Mouse (Mus musculus) cerebellum, postnatal 4 days (tissue): Measurements from ENCODE around the gene Vat1l.

Source experiments
- DNase-seq, 2 experiments: peaks; one replicate each; pipeline ENCODE4 v3.0.0; 2022; ENCODE audit warnings: low spot score in 2 of 2, mixed read lengths in 1 of 2

Gene Vat1l

DNA sequence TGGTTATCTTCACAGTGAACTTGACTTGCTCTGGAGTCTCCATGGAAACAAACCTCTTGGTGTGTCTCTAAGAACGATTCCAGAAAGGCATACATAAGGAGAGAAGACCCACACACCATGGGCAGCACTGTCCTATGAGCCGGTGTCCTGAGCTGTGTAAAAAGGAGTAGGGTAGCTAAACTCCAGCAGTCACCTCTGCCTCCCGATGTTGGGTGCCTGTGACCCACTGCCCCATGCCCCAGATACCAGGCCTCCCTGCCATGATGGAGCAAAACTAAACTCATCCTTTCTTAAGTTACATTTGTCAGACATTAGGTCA is 90.3 kb downstream of the Vat1l start:
- DNase-seq = no peak

DNA sequence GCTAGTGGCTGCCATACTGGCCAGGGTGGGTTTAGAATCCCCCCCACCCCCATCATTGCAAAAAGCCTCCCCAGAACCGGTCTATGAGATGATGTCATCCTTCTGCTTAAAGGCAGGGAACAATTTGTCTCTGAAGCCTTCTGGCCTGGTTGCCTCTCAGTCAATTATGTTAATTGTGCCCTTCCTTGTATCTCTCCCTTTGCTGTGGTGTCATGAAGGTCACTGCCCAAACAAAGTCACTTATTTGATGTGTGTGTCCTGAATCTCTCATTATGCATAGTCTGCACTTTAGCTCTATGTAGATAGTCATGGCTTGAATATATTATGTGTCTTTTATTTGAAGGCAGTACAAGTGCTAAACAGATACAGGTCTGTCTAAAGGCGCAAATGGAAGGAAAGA is 92.8 kb downstream of the Vat1l start:
- DNase-seq = no peak

DNA sequence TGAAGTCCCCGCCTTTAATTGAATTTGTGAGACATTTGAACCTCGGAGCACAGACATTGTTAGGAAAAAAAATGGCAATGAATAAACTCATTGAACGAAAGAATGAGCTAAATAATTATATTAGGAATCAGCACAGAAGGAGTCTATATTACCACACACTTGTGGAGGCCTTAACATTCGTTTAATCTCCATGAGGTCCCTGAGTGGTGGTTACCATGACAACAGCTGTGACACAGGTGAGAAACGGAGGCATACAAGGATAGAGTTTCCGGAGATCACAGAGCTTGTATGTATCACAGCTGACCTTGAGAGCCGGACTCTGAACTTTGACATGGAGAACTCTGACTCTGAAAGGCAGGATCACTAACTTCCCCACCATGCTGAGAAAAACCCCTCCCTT is 94.7 kb downstream of the Vat1l start:
- DNase-seq = no peak

DNA sequence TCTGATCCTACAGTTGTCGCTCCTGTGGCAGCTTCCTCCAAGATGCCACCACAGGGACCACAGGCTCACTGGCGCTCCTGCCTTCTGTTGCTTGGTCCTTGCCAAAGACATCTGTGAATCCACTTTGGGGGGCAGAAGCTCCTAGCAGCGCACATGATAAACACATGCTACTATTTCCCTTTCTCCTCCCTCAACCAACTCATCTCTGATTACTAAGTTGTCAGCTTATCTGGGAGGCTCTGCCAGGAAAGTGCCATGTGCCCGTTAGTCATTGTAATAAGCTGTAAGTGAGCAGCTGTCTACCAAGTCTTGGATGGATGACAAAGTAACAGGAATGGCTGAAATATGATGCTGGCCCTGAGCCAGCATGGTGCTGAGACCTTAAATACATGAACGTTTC is 100.9 kb downstream of the Vat1l start:
- DNase-seq = peak in 1 of 2 experiments; percentile 62

DNA sequence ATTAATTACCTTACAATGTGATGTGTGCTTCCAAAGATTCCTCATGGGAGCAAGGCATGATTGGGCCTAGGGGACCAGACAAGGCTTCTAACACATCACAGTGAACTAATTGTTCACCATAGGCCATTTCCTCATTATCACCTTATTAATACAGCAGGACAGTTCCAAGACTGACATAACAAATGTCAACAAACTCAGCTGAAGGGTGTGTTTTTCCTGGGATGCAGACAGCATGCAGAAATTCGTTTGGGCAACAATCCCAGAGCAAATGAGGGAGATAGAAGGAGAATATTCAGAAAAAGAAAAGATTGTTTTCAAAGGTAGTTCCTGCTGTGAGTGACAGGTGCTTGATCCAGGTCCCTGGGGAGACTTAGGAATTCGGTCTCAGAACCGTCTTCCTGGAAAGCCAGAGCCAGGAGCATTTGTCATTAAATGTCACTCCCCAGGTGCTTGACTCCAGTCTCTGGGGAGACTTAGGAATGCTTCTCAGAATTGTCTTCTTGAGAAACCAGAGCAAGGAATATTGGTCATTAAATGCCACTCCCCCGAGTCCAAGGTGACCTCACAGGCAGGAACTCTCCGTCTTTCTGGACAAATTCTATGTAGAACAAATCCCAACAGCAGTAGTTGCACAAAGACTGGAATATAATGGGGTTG is 109.4 kb downstream of the Vat1l start:
- DNase-seq = no peak

DNA sequence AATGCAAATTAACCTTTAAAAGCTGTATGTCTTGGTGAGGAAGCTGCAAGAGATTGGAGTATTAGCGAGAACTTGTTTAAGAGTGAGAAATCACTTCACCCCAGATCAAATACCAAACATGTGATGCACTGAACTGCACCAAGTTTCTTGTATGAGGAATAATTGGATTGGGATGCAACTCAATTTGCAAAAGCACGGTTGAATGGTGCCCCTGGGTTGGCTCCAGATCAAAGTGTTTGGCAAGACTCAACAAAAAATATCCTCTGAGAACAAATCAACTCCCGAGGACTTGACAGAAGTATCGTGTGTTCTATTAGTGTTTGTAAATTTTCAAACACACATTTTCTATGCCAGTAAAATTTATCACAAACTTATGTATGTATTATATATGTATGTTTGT is 112.7 kb downstream of the Vat1l start:
- peak in 1 of 2 experiments; percentile 33 for DNase-seq

DNA sequence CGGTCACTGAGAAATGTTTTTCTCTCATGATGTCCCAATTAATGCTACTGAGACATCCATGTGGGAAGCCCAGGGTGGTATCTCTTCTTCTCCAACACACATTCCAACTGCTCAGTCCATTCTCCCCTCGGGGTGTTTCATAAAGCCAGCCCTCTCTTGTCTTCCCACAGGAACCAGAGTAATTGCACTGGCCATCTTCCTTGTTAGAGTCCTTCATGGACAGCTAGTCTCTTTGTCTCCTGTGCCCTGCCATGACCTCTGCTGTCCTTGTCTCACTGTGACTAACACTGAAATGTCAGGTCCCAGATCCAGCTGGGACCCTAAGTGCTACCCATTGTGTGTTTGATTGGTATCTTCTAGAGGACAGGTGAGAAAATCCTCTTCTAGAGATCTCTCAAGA is 116.7 kb downstream of the Vat1l start:
- DNase-seq = no peak

DNA sequence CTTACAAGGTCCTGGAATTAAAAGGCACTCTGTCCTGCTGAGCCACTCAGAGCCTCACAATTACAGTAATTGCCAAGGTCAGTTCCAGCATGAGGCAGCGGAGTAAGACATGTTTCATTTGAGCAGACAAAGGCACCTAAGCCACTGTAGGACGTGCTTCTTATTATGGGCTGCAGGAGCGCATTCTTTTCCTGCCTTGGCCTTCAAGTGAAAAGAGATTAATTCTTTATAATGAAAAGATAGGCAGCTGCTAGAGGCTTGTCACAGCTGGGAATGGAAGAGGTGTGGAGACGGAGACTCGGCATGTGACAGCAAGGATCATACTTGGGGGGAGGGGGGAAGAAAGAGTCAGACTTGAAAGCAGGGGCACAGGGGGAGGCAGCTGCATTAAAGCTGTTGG is 126.5 kb downstream of the Vat1l start:
- no peak for DNase-seq

DNA sequence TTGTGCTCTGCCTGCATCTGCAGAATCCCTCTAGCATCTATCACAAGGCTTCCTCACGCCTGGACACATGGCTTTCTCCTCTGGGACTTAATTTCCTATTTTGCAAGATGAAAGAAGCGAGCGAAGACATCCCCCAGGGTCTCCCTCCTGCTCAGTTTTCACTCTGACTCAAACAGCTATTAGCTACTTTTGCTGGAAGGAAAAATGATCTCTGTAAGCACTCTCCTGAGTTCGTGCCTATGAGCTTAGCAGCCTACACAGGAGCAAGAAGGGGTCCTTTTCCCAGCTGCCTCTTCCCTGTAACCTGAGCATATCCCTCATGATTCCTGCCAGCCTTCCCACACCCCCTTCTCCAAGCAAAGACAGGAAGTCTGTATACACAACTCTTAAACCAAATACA is 127.5 kb downstream of the Vat1l start:
- no peak for DNase-seq

DNA sequence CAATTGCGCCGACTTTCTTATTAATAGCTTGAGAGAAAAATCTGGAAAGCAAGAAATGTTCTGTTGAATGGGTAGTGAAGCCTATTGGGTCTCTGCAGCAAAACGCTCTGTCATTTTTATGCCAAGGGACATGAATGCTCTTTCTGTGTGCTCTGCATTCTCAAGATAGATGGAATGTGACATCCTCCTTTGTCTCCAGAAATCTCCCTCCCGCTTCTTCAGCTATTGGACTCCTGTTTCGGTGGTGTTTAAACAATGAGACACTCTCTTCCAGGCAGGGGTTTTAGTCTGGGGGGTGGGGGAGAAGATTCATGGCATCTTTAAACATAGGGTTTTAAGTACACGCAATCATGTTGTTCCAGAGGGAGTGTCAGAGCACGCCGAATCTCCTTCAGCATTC is 130.3 kb downstream of the Vat1l start:
- no peak for DNase-seq

DNA sequence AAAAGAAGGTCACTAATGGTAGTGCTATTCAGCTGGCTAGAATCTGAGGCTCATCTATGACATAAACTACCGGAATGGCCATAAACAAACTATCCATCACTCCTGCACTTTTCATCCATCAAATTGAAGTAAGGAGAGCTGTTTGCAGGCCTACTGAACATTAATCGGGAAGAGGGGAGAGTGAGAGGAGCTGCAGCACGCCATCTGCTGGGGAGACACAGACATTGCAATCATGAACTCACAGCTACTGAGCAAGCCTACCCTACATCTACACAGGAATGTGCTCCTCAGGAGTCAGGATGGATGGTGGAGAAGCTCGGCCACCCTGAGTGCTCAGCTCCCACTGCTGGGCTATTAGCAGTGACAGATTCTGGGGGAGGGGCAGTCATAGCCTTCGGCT is 136.9 kb downstream of the Vat1l start:
- DNase-seq = no peak

DNA sequence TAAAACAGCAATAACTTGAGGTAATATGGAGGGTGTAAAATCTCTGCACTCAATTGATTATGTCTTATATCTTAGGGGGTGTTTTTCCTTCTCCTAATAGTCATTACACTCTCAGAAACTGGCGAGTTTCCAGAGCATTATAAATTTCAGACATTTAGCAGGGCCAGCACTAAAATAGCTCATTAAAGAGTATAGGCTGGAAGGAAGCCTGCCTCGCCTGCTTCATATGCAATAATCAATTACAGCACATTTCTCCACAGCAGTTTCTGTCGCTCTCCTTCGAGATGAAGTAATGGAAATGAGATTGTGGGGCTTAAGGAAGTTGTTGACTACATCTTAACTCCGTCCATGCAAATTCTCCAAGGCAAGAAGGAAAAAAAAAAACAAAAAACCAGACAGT is 139.4 kb downstream of the Vat1l start:
- no peak for DNase-seq

DNA sequence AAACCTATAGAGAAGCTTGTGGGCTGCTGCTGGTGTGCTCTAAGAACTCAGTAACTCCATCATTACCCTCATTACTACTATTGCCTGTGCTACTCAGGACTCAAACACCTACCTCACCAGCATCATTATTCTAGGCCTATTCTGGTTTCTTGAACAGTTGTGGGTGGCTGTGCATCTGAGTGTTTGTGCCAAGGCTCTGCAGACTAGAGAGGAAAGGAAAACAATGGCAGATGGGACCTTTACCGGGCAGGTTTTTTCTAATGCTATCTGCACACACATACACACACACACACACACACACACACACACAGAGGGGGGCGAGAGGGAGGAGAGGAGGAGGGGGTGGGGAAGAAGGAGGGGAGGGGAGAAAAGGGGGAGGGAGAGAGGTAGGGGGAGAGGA is 140.6 kb downstream of the Vat1l start:
- DNase-seq = no peak

DNA sequence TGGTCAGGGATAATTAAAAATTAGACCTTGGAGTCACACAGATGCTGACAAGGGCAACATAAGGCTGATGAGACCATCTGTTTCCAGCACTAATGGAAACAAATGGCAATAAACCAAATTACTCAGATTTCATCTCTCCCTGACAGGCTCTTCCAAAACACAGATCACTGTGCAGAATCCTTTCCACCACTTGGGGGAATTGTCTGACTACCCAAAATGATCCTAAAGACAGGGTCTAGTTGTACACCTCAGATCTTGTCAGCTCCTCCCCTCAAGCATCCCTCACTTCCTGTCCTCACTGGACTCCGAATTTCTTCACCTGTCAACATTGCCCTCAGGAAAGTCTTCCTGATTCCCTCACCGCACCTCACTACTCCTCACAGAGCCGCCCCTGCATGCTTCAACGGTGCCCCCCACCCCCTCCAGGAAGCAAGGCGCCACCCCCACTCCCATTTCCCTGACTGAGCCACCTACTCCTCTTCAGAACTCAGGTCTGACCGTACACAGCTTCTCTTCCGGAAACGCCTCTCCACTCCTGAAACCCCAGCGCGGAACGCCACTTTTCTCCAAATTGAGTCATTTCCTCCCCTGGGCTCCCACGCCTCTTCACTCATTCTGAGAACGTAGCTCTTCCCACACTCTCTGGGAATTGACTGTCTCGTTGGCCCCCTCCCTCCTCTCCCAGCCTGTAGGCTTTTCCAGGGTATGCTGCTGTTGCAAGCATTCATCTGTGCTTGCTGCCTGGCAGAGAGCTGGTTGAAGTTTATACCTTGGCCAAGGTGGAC is 146.4 kb downstream of the Vat1l start:
- no peak for DNase-seq

DNA sequence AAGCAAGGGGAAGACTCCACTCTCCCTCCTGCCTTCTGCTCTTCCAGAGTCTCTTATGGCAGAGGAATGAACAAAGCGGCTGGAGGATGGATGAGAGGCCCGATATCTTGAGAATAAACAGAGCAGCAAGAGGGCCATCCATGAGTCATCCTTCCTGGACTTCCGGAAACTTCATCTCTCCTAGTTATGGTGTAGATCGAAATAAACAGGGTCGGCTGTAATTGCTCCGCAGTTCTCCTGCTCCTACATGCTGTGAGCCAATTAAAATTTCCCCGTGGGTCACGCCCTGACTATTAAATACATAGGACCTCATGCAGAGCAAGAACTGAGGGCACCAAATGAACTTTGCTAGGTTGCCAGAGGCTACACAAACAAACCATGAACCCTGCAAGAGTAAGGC is 155.1 kb downstream of the Vat1l start:
- DNase-seq = no peak

DNA sequence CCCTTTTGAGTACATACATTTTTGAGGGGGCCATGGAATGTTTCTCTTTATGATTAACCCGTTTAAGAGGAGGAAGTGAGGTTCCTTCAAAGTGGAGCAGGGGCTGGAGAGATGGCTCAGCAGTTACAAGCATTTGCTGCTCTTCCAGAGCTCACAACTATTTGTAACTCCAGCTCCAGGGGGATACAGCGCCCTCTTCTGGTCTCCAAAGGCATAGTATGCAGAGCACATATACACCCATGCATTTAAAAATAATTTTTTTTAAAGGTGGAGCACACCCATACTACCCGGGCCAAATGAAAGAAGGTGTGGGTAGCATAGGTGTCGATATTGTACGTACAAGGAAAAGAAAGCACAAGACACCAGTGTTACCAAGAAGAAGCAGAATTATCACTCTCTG is 157.8 kb downstream of the Vat1l start:
- DNase-seq = no peak

DNA sequence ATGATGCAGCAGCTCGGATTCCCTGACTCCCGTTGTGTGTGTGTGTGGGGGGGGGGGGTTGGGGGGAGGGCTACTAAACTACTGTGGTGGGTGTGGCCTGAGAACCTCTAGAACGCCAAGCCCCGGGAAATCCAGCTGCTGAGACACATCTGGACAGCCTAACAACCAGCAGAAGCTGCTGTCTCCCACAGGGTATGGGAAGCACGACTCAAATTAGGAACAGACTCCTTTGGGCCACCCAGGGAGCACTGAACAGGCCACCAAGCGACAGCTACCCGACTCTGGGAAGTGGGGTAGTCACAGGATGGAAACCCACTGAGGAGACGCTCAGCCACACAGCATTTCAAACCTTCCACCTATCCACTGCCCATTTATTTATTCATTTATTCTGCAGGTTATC is 158.2 kb downstream of the Vat1l start:
- no peak for DNase-seq

DNA sequence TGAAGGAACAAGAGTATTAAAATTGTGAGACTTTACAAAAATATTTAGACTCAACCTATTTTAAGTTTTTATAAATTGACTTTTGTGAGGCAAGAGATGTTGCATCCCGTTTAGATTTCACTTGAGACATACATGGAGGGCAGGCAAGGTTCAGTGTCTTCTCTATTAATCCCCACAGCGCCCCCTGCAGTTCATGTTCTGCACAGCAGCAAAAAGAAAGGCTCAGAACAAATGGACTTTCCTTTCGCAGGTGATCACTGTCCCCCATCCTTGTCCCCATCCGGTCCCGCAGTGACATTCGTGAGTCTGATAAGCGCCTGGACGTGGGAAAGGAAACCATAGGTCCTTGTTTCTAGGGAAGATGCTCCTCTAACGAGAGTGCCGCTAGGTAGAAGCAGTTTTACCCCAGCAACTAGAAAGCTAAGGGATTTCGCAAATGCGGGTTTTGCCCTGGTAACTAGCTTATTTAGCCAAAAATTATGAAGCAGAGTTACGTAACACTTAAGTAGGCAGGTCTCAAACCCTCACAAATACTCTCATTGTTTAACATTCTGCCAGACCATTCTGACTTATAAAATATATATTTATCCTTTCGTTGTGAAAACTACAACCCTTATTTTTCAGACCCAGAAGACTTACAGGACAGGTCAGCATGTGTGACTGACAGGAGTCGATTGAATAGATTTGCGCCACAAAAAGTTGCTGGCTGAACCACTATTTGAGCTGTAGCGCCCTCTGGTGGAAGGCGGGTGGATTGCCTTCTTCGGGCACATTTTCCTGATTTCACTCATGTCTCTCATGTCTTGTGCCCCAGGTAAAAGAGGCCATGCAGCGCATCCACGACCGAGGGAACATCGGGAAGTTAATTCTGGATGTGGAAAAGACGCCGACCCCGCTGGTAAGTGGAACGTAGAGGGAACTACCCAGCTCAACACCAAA is 163.9 kb downstream of the Vat1l start:
- DNase-seq = peak; percentile 77 to 86

DNA sequence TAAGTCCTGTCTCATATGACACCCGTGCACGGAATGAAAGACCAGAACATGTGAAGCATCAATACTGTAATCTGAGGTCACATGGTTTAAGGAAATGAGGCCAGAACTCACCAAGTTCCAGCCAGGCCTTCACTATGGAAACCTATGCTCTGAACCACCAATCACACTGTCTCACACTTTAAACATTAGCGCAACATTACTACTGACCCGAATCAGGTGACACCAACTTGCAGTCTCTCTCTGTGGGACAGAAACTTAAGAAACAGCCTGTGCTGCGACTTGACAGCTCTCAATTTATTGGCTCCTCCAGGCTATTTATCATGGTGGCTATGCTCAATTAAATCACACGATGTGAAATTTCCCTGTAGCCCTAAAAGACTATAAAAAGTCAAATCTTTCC is 169.0 kb downstream of the Vat1l start:
- DNase-seq = no peak

DNA sequence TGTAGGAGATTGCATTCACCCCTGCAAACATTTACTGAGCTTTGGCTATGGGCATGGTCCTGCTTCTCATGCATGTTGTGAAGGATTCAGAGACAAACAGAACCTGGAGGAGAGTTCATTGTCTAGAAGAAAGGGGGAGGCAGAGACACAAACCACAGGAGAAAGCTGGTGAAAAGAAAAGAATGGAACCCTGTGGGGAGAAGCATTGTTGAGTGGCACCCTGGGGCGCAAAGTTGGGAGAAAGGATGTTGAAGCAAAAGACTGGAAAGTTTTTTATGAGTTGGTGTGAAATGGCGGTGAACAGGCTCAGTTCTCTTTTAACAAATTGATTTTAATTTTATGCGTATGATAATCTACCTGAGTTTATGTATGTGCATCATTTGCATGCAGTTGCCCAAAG is 178.8 kb downstream of the Vat1l start:
- DNase-seq = no peak

DNA sequence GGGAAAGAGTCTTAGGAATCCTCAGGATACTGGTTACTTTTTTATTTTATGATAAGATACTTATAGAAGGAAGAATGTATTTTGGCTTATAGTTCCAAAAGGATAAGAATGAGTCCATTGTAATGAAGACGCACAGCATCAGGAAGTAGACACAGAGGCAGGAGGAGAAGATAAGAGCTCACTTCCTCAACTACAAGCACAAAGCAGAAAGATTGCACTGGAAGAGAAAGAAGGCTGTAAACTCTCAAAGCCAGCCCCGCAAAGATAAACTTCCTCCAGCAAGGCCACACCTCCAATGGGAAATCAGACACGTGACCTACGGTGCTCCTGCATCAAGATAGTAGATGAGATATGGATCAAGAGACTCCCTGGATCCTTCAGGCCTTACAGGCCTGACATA is 182.1 kb downstream of the Vat1l start:
- no peak for DNase-seq

DNA sequence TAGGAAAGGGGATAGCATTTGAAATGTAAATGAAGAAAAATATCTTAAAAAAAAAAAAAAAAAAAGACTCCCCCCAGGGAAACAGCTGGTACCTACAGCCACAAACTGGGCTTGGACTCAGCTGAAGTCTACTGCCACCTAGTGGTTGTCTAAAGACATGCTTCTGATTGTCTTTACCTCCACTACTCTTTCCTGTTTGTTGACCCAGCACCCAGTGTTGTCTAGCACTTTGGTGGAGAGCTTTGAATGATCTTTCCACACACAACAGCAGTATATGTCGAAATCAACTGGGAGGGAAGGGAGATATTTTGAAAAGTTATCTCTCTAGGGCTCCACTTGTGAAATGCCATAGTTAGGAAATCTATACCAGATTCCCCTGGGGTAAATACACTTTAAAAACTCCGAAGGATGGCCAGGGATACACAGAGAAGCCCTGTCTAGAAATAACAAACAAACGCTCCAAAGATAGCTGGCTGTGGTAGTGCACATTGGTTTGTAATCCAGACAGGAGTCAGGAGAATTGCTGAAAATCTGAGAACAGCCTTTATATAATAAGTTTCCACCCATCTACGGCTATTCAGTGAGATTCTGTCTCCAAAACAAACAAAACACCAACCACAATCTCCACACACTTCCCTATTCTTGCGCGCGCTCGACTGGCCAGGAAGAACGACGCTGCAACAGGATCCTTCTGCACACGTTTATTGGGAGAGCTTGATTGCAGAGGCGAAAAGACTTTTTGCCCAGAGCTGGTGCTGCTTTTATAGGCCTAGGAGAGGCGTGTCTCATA is 185.2 kb downstream of the Vat1l start:
- DNase-seq = no peak
